In genomic region chr11:101905115-101905514, GRCm38 (mm10) we compare ENCODE assay signal across 9 mouse cellular contexts. TPM values are rescaled to one million over a fixed set of nuclear protein-coding genes. Genes with fewer than 3 reads are reported as not detected.
A peak's percentile ranks its signal among the peaks of the same experiment; 100 is the strongest.
DNase-seq lines count a peak whose midpoint lies in the region; ATAC-seq and TF ChIP-seq lines count a peak whose summit lies in the region.
"Had no signal": no experiment of that assay in that cellular context is flagged by ENCODE, and none has a peak within 500 bp of the region (broad histone marks: within the 10 kb centered on the region; RNA-seq: fewer than 3 reads in every experiment).

No protein-coding gene starts in this region.

- H3K36me3 ChIP-seq in kidney, embryonic 14.5 days (ENCODE audit: control insufficient read depth, insufficient read depth, low read length): no peaks in the 10 kb centered on the region
- H3K36me3 ChIP-seq in intestine, postnatal 0 days (ENCODE audit: control insufficient read depth, insufficient read depth): no peaks in the 10 kb centered on the region
- no peaks in the 10 kb centered on the region for H3K36me3 ChIP-seq in limb, embryonic 13.5 days
- H3K36me3 ChIP-seq: embryonic facial prominence, embryonic 13.5 days had no signal

- TF ChIP-seq CTCF in intestine, postnatal 0 days (IDR thresholded peaks at IDR 0.05; ENCODE audit: low read depth): peak; percentile 94

- no peak overlapping the region for H3K4me2 ChIP-seq in kidney, embryonic 14.5 days (replicated peaks; ENCODE audit: low read depth, low read length)
- no peak overlapping the region for H3K4me2 ChIP-seq in intestine, postnatal 0 days (replicated peaks; ENCODE audit: low read depth)
- H3K4me2 ChIP-seq in limb, embryonic 13.5 days (replicated peaks): no peak overlapping the region
- H3K4me2 ChIP-seq: embryonic facial prominence, embryonic 13.5 days had no signal

- peaks cover 31% of the 10 kb centered on the region for H3K4me1 ChIP-seq in kidney, embryonic 14.5 days (ENCODE audit: control insufficient read depth, insufficient read depth, low read length)
- no peaks in the 10 kb centered on the region for H3K4me1 ChIP-seq in intestine, postnatal 0 days (replicated peaks; ENCODE audit: control insufficient read depth, insufficient read depth, low read length)
- peaks cover 17% of the 10 kb centered on the region for H3K4me1 ChIP-seq in limb, embryonic 13.5 days

- no peak overlapping the region for H3K9ac ChIP-seq in kidney, embryonic 14.5 days (ENCODE audit: low read depth, low read length)
- no peak overlapping the region for H3K9ac ChIP-seq in intestine, postnatal 0 days (ENCODE audit: low read depth, low read length)
- no peak overlapping the region for H3K9ac ChIP-seq in limb, embryonic 13.5 days
- H3K9ac ChIP-seq: embryonic facial prominence, embryonic 13.5 days had no signal

- peak; percentile 84 for DNase-seq in kidney, adult 18-20 months
- peak; percentile 34 for DNase-seq in c-Kit-positive CD71-positive TER-119-positive erythroid progenitor cells, embryonic 14.5 days (ENCODE audit: low spot score)
- DNase-seq in gastrocnemius, adult 18-20 months (ENCODE audit: low spot score): peak; percentile 83
- peak; percentile 93 for DNase-seq in testis, postnatal 10 days (ENCODE audit: low spot score)

- no peak for ATAC-seq in kidney, embryonic 14.5 days (ENCODE audit: low FRiP score, low TSS enrichment)
- peak; percentile 33; the same call in 1 of the 2 replicates for ATAC-seq in intestine, postnatal 0 days
- 0 out of 2 replicates have a peak, but pooled peaks have one; percentile 42 for ATAC-seq in limb, embryonic 13.5 days (ENCODE audit: low FRiP score, low read depth)
- ATAC-seq in neutrophil, adult 5-6 weeks (ENCODE audit: extremely low read depth, insufficient number of reproducible peaks, low FRiP score, poor library complexity, severe bottlenecking): 0 out of 2 replicates have a peak, but pooled peaks have one; percentile 13

- no peak overlapping the region for H3K4me3 ChIP-seq in kidney, embryonic 14.5 days (ENCODE audit: low read length)
- H3K4me3 ChIP-seq in intestine, postnatal 0 days (ENCODE audit: low read depth, low read length): no peak overlapping the region
- no peak overlapping the region for H3K4me3 ChIP-seq in limb, embryonic 13.5 days
- H3K4me3 ChIP-seq: embryonic facial prominence, embryonic 13.5 days had no signal

- no peak overlapping the region for H3K27ac ChIP-seq in kidney, embryonic 14.5 days (ENCODE audit: low read depth, low read length)
- no peak overlapping the region for H3K27ac ChIP-seq in intestine, postnatal 0 days (ENCODE audit: low read depth, low read length)
- no peak overlapping the region for H3K27ac ChIP-seq in limb, embryonic 13.5 days
- H3K27ac ChIP-seq: embryonic facial prominence, embryonic 13.5 days had no signal

- no peaks in the 10 kb centered on the region for H3K9me3 ChIP-seq in kidney, embryonic 14.5 days (ENCODE audit: control insufficient read depth, low read length)
- H3K9me3 ChIP-seq in intestine, postnatal 0 days (ENCODE audit: control insufficient read depth): no peaks in the 10 kb centered on the region
- H3K9me3 ChIP-seq in limb, embryonic 13.5 days: no peaks in the 10 kb centered on the region
- H3K9me3 ChIP-seq: embryonic facial prominence, embryonic 13.5 days had no signal

- peaks cover 5% of the 10 kb centered on the region; the same call in 1 of the 2 replicates for H3K27me3 ChIP-seq in kidney, embryonic 14.5 days (ENCODE audit: control insufficient read depth, insufficient read depth, low read length)
- no peaks in the 10 kb centered on the region for H3K27me3 ChIP-seq in intestine, postnatal 0 days (replicated peaks; ENCODE audit: control insufficient read depth, insufficient read depth, low read length)
- H3K27me3 ChIP-seq in limb, embryonic 13.5 days: peaks cover 20% of the 10 kb centered on the region
- H3K27me3 ChIP-seq: embryonic facial prominence, embryonic 13.5 days had no signal

- WGBS in kidney, embryonic 14.5 days: 32% methylated on average over 13 of the region's 13 CpGs
- WGBS in intestine, postnatal 0 days: 23% methylated on average over 13 of the region's 13 CpGs
- WGBS in limb, embryonic 13.5 days: 26% methylated on average over 13 of the region's 13 CpGs

RNA-seq across cellular contexts. Expression of gene Meox1, which starts 10.9 kb away (rescaled TPM):
- 12.7 and 15.6 TPM in 2 replicates for polyA plus RNA-seq in kidney, embryonic 14.5 days (2014; fragmentation: Nextera tagmentation; extraction: Ambion mirVana)
- total RNA-seq in gastrocnemius, adult 18-20 months (2021): 1 to 10 TPM; 1.3 to 3.8 TPM
- 3.8 and 4.1 TPM in 2 replicates for polyA plus RNA-seq in intestine, postnatal 0 days (2015; fragmentation: Nextera tagmentation; extraction: Ambion mirVana)
- polyA plus RNA-seq in limb, embryonic 13.5 days (2015; fragmentation: Nextera tagmentation; extraction: Ambion mirVana): 17.1 and 20.8 TPM in 2 replicates
- total RNA-seq in neutrophil, adult 5-6 weeks (2017): not detected in 2 replicates

Comparison
In these comparisons a context has a peak if more than half of its experiments do, and no peak if none do; other contexts are left out.
1. DNase-seq: peak in every context shown above with its lines; median percentile 93 in testis, postnatal 10 days; 84 in kidney, adult 18-20 months; 83 in gastrocnemius, adult 18-20 months; 34 in c-Kit-positive CD71-positive TER-119-positive erythroid progenitor cells, embryonic 14.5 days.